ENCODE assay signal across 8 mouse cellular contexts in genomic region chr12:111760306-111760908, GRCm38 (mm10). TPM values are rescaled to one million over a fixed set of nuclear protein-coding genes. Genes with fewer than 3 reads are reported as not detected.
DNase-seq lines count a peak whose midpoint lies in the region; ATAC-seq and TF ChIP-seq lines count a peak whose summit lies in the region.

No protein-coding gene starts in this region.

- H3K27me3 ChIP-seq in embryonic facial prominence, embryonic 15.5 days, result no peaks in the 10 kb centered on the region
- no peaks in the 10 kb centered on the region for H3K27me3 ChIP-seq in intestine, embryonic 16.5 days (replicated peaks; ENCODE audit: control insufficient read depth, insufficient read depth, low read length)
- H3K27me3 ChIP-seq in myocyte (ENCODE audit: control insufficient read depth, insufficient read depth, insufficient read length), result no peaks in the 10 kb centered on the region

- no peak for ATAC-seq in embryonic facial prominence, embryonic 15.5 days (ENCODE audit: insufficient number of reproducible peaks, low FRiP score, low TSS enrichment, low read depth)
- no peak for ATAC-seq in intestine, embryonic 16.5 days
- ATAC-seq in erythroid progenitor cell, adult 5-6 weeks (replicated peaks; ENCODE audit: low FRiP score, poor library complexity, severe bottlenecking), result no peak

- no peak overlapping the region for H3ac ChIP-seq in myocyte (ENCODE audit: control insufficient read depth, insufficient read length)

- no peaks in the 10 kb centered on the region for H3K9me3 ChIP-seq in embryonic facial prominence, embryonic 15.5 days (replicated peaks)
- no peaks in the 10 kb centered on the region for H3K9me3 ChIP-seq in intestine, embryonic 16.5 days (ENCODE audit: control insufficient read depth, low read length)

- no peak for DNase-seq in layer of hippocampus, adult 2 months (ENCODE audit: low spot score in 2 of 2)
- DNase-seq in layer of hippocampus, postnatal 10 days (ENCODE audit: low spot score in 2 of 2), result no peak
- DNase-seq in B cell, adult 2 months, result no peak
- no peak for DNase-seq in layer of hippocampus, postnatal 14 days (ENCODE audit: low spot score in 2 of 2)

- peak overlapping the region; percentile 96 for H3K4me2 ChIP-seq in embryonic facial prominence, embryonic 15.5 days (replicated peaks)
- H3K4me2 ChIP-seq in intestine, embryonic 16.5 days (ENCODE audit: low read depth, low read length), result peak overlapping the region; percentile 98
- peak overlapping the region; percentile 93 for H3K4me2 ChIP-seq in myocyte (ENCODE audit: low read depth)

- H3K36me3 ChIP-seq in embryonic facial prominence, embryonic 15.5 days, result peaks cover 17% of the 10 kb centered on the region; the same call in 1 of the 2 replicates
- H3K36me3 ChIP-seq in intestine, embryonic 16.5 days (ENCODE audit: control insufficient read depth, insufficient read depth, low read length), result 0 out of 2 replicates have a peak, but pooled peaks cover 5% of the 10 kb centered on the region
- no peaks in the 10 kb centered on the region for H3K36me3 ChIP-seq in myocyte (ENCODE audit: control insufficient read depth, insufficient read depth)

- 43% methylated on average over 7 of the region's 7 CpGs for WGBS in embryonic facial prominence, embryonic 15.5 days
- 53% methylated on average over 7 of the region's 7 CpGs for WGBS in intestine, embryonic 16.5 days

- no peak for TF ChIP-seq CTCF in layer of hippocampus, adult 2 months (conservative IDR thresholded peaks at IDR 0.05)

- H3K9ac ChIP-seq in embryonic facial prominence, embryonic 15.5 days, result no peak overlapping the region
- no peak overlapping the region; the same call in 1 of the 2 replicates for H3K9ac ChIP-seq in intestine, embryonic 16.5 days (ENCODE audit: low read depth, low read length)

- H3K4me1 ChIP-seq in embryonic facial prominence, embryonic 15.5 days, result peaks cover 36% of the 10 kb centered on the region
- H3K4me1 ChIP-seq in intestine, embryonic 16.5 days (ENCODE audit: control insufficient read depth, insufficient read depth, low read length), result peaks cover 20% of the 10 kb centered on the region

- TF ChIP-seq POLR2A in myocyte (IDR thresholded peaks at IDR 0.05; ENCODE audit: insufficient read length, low read depth), result no peak

- peak overlapping the region; percentile 100; the same call in 1 of the 2 replicates for H3K27ac ChIP-seq in layer of hippocampus, adult 2 months
- H3K27ac ChIP-seq in embryonic facial prominence, embryonic 15.5 days (replicated peaks), result peak overlapping the region; percentile 87; the same call in 1 of the 2 replicates
- peak overlapping the region; percentile 89; the same call in 1 of the 2 replicates for H3K27ac ChIP-seq in intestine, embryonic 16.5 days (ENCODE audit: low read length)

- H3K4me3 ChIP-seq in layer of hippocampus, adult 2 months, result peak overlapping the region; percentile 72
- peak overlapping the region; percentile 64 for H3K4me3 ChIP-seq in embryonic facial prominence, embryonic 15.5 days (replicated peaks)
- H3K4me3 ChIP-seq in intestine, embryonic 16.5 days (ENCODE audit: low read length), result peak overlapping the region; percentile 88
- peak overlapping the region; percentile 87 for H3K4me3 ChIP-seq in myocyte

- peaks cover 64% of the 10 kb centered on the region for H3K79me2 ChIP-seq in myocyte (ENCODE audit: control insufficient read depth, insufficient read depth)

TF ChIP-seq in myocyte, 11 proteins besides CTCF, POLR2A, EP300 and RAD21:
- no peak for TF ChIP-seq TCF3 (IDR thresholded peaks at IDR 0.05; ENCODE audit: insufficient read length, low read depth)
- 0 out of 2 replicates have a peak, but pooled peaks have one; percentile 23 for TF ChIP-seq CEBPB (IDR thresholded peaks at IDR 0.05; ENCODE audit: insufficient read depth, poor library complexity, severe bottlenecking)

RNA-seq across cellular contexts. Expression of gene Klc1, which starts 1.8 kb away (rescaled TPM):
- total RNA-seq in layer of hippocampus, adult 2 months (2021), result 100 to 1,000 TPM; 654 to 684 TPM
- 100 to 1,000 TPM; 840 to 877 TPM for total RNA-seq in layer of hippocampus, postnatal 10 days (2021)
- 124 and 126 TPM in 2 replicates for polyA plus RNA-seq in embryonic facial prominence, embryonic 15.5 days (2015; fragmentation: Nextera tagmentation; extraction: Ambion mirVana)
- 75.7 and 83.4 TPM in 2 replicates for polyA plus RNA-seq in intestine, embryonic 16.5 days (2015; fragmentation: Nextera tagmentation; extraction: Ambion mirVana)
- polyA plus RNA-seq in myocyte (2012; fragmentation: generic; extraction: Trizol), result 252 TPM
- total RNA-seq in erythroid progenitor cell, adult 5-6 weeks (2015; ENCODE audit: low replicate concordance), result 18.0 and 31.7 TPM in 2 replicates
- 38.2 and 63.6 TPM in 2 replicates for total RNA-seq in erythroid progenitor cell, adult 5-6 weeks (2017; ENCODE audit: low replicate concordance)
- total RNA-seq in layer of hippocampus, postnatal 14 days (2021), result 100 to 1,000 TPM; 826 to 832 TPM

RNA-seq across cellular contexts. Expression of gene Apopt1, which starts 47.3 kb away (rescaled TPM):
- total RNA-seq in layer of hippocampus, adult 2 months (2021), result 10 to 100 TPM; 35.7 to 36.8 TPM
- total RNA-seq in layer of hippocampus, postnatal 10 days (2021), result 10 to 100 TPM; 39.2 to 42.0 TPM
- 52.6 and 55.7 TPM in 2 replicates for polyA plus RNA-seq in embryonic facial prominence, embryonic 15.5 days (2015; fragmentation: Nextera tagmentation; extraction: Ambion mirVana)
- 56.2 and 58.2 TPM in 2 replicates for polyA plus RNA-seq in intestine, embryonic 16.5 days (2015; fragmentation: Nextera tagmentation; extraction: Ambion mirVana)
- polyA plus RNA-seq in myocyte (2012; fragmentation: generic; extraction: Trizol), result 54.6 TPM
- 8.4 and 22.7 TPM in 2 replicates for total RNA-seq in erythroid progenitor cell, adult 5-6 weeks (2015; ENCODE audit: low replicate concordance)
- total RNA-seq in erythroid progenitor cell, adult 5-6 weeks (2017; ENCODE audit: low replicate concordance), result 4.8 and 11.3 TPM in 2 replicates
- 10 to 100 TPM; 38.5 to 40.0 TPM for total RNA-seq in layer of hippocampus, postnatal 14 days (2021)

RNA-seq across cellular contexts. Expression of gene Bag5, which starts 47.4 kb away (rescaled TPM):
- total RNA-seq in layer of hippocampus, adult 2 months (2021), result 10 to 100 TPM; 50.6 to 50.9 TPM
- total RNA-seq in layer of hippocampus, postnatal 10 days (2021), result 10 to 100 TPM; 38.4 to 38.9 TPM
- 65.5 and 66.6 TPM in 2 replicates for polyA plus RNA-seq in embryonic facial prominence, embryonic 15.5 days (2015; fragmentation: Nextera tagmentation; extraction: Ambion mirVana)
- polyA plus RNA-seq in intestine, embryonic 16.5 days (2015; fragmentation: Nextera tagmentation; extraction: Ambion mirVana), result 43.0 and 46.2 TPM in 2 replicates
- polyA plus RNA-seq in myocyte (2012; fragmentation: generic; extraction: Trizol), result 20.3 TPM
- 5.4 and 6.3 TPM in 2 replicates for total RNA-seq in erythroid progenitor cell, adult 5-6 weeks (2015; ENCODE audit: low replicate concordance)
- total RNA-seq in erythroid progenitor cell, adult 5-6 weeks (2017; ENCODE audit: low replicate concordance), result 1.2 and 8.1 TPM in 2 replicates
- total RNA-seq in layer of hippocampus, postnatal 14 days (2021), result 10 to 100 TPM; 42.0 to 44.4 TPM

RNA-seq across cellular contexts. Expression of gene Xrcc3, which starts 53.3 kb away (rescaled TPM):
- 1 to 10 TPM; 3.2 to 4.2 TPM for total RNA-seq in layer of hippocampus, adult 2 months (2021)
- 1 to 10 TPM; 3.2 to 4.1 TPM for total RNA-seq in layer of hippocampus, postnatal 10 days (2021)
- polyA plus RNA-seq in embryonic facial prominence, embryonic 15.5 days (2015; fragmentation: Nextera tagmentation; extraction: Ambion mirVana), result 9.4 and 13.5 TPM in 2 replicates
- polyA plus RNA-seq in intestine, embryonic 16.5 days (2015; fragmentation: Nextera tagmentation; extraction: Ambion mirVana), result 10.6 and 11.0 TPM in 2 replicates
- polyA plus RNA-seq in myocyte (2012; fragmentation: generic; extraction: Trizol), result 4.9 TPM
- 8.0 and 12.3 TPM in 2 replicates for total RNA-seq in erythroid progenitor cell, adult 5-6 weeks (2015; ENCODE audit: low replicate concordance)
- total RNA-seq in erythroid progenitor cell, adult 5-6 weeks (2017; ENCODE audit: low replicate concordance), result 5.3 and 28.4 TPM in 2 replicates
- total RNA-seq in layer of hippocampus, postnatal 14 days (2021), result 1 to 10 TPM; 3.0 to 3.9 TPM

RNA-seq across cellular contexts. Expression of gene Zfyve21, which starts 53.6 kb away (rescaled TPM):
- 10 to 100 TPM; 20.0 to 20.6 TPM for total RNA-seq in layer of hippocampus, adult 2 months (2021)
- 10 to 100 TPM; 21.5 to 22.0 TPM for total RNA-seq in layer of hippocampus, postnatal 10 days (2021)
- polyA plus RNA-seq in embryonic facial prominence, embryonic 15.5 days (2015; fragmentation: Nextera tagmentation; extraction: Ambion mirVana), result 120 and 121 TPM in 2 replicates
- 232 and 245 TPM in 2 replicates for polyA plus RNA-seq in intestine, embryonic 16.5 days (2015; fragmentation: Nextera tagmentation; extraction: Ambion mirVana)
- 77.7 TPM for polyA plus RNA-seq in myocyte (2012; fragmentation: generic; extraction: Trizol)
- total RNA-seq in erythroid progenitor cell, adult 5-6 weeks (2015; ENCODE audit: low replicate concordance), result 4.2 and 9.4 TPM in 2 replicates
- total RNA-seq in erythroid progenitor cell, adult 5-6 weeks (2017; ENCODE audit: low replicate concordance), result 5.6 and 8.4 TPM in 2 replicates
- 10 to 100 TPM; 17.3 to 20.4 TPM for total RNA-seq in layer of hippocampus, postnatal 14 days (2021)

Comparison
In these comparisons a context has a peak if more than half of its experiments do, and no peak if none do; other contexts are left out.
1. RNA of gene Klc1, which starts 1.8 kb away (total RNA-seq): 840 to 877 TPM in layer of hippocampus, postnatal 10 days, 826 to 832 TPM in layer of hippocampus, postnatal 14 days and 654 to 684 TPM in layer of hippocampus, adult 2 months; 18.0 to 63.6 TPM in erythroid progenitor cell, adult 5-6 weeks; every median in the first group is over 10 times any median in the second.
2. RNA of gene Bag5, which starts 47.4 kb away (total RNA-seq): 50.6 to 50.9 TPM in layer of hippocampus, adult 2 months, 42.0 to 44.4 TPM in layer of hippocampus, postnatal 14 days and 38.4 to 38.9 TPM in layer of hippocampus, postnatal 10 days; 1.2 to 8.1 TPM in erythroid progenitor cell, adult 5-6 weeks; every median in the first group is over 4 times any median in the second.
3. Peak in every context shown above with its lines, with median percentiles within 50 percentile points of each other: H3K27ac ChIP-seq, H3K4me3 ChIP-seq and H3K4me2 ChIP-seq.